Mouse (Mus musculus): ENCODE results near the gene Rnf151. TPM values are rescaled to one million over a fixed set of nuclear protein-coding genes. Genes with fewer than 3 reads are reported as not detected.
"Not testable (repeated sequence)": the region's sequence is repeated elsewhere in the genome, so short reads cannot be mapped to it uniquely, and the experiment has no call there.

Rnf151 gene
- total RNA-seq, 2 experiments from 2014 or later, result not detected

GRCm38 (mm10) chr17:24735446-24735845 lies 17.6 kb upstream of the Rnf151 start:
- no peak for DNase-seq (ENCODE audit: low spot score)
- intact Hi-C loops (cut with DNase I), result loop anchor here (5.0 to 10.0 kb wide), 2 partner anchors 152 to 539 kb away; partner anchors contain the start of genes Nubp2, Spsb3 and Ube2i

GRCm38 (mm10) chr17:24734513-24734912 lies 16.6 kb upstream of the Rnf151 start:
- DNase-seq (ENCODE audit: low spot score), result no peak
- intact Hi-C loops (cut with DNase I), result loop anchor here (10.0 kb wide), 1 partner anchor 540 kb away; the partner anchor contains the start of gene Ube2i

GRCm38 (mm10) chr17:24733434-24734050 lies 15.7 kb upstream of the Rnf151 start:
- no peak for DNase-seq (ENCODE audit: low spot score)
- intact Hi-C loops (cut with DNase I), result loop anchor here (10.0 kb wide), 1 partner anchor 541 kb away; the partner anchor contains the start of gene Ube2i

GRCm38 (mm10) chr17:24732233-24732935 lies 14.5 kb upstream of the Rnf151 start:
- DNase-seq (ENCODE audit: low spot score), result no peak
- intact Hi-C loops (cut with DNase I), result loop anchor here (10.0 kb wide), 1 partner anchor 542 kb away; the partner anchor contains the start of gene Ube2i

GRCm38 (mm10) chr17:24730787-24731186 lies 12.9 kb upstream of the Rnf151 start:
- intact Hi-C loops (cut with DNase I), result loop anchor here (10.0 kb wide), 1 partner anchor 544 kb away; the partner anchor contains the start of gene Ube2i

GRCm38 (mm10) chr17:24729067-24729466 lies 11.2 kb upstream of the Rnf151 start:
- intact Hi-C loops (cut with DNase I), result no loop called here
- no peak for DNase-seq (ENCODE audit: low spot score)

More at GRCm38 (mm10) chr17:24730787-24731186, 12.9 kb upstream of the Rnf151 start:
- DNase-seq (ENCODE audit: low spot score), result no peak

- no peak for DNase-seq (ENCODE audit: low spot score)
- intact Hi-C loops (cut with DNase I), result no loop called here
These were observed 10.3 kb upstream of the Rnf151 start for GRCm38 (mm10) chr17:24728184-24728583.

- intact Hi-C loops (cut with DNase I), result no loop called here
These were observed 9.8 kb upstream of the Rnf151 start, which contains the start of gene Rpl3l for GRCm38 (mm10) chr17:24727618-24728017. Gene Rpl3l, plus strand, starts transcription at chr17:24727820.

GRCm38 (mm10) chr17:24725637-24726390 lies 8.0 kb upstream of the Rnf151 start:
- intact Hi-C loops (cut with DNase I), result no loop called here
- no peak for DNase-seq (ENCODE audit: low spot score)

More at GRCm38 (mm10) chr17:24727618-24728017, 9.8 kb upstream of the Rnf151 start, which contains the start of gene Rpl3l:
- DNase-seq (ENCODE audit: low spot score), result no peak

GRCm38 (mm10) chr17:24724184-24724583 lies 6.3 kb upstream of the Rnf151 start, which contains the start of gene Ndufb10:
Gene Ndufb10, minus strand, starts transcription at chr17:24724478.
- peak; percentile 90 for DNase-seq (ENCODE audit: low spot score)
- intact Hi-C loops (cut with DNase I), result no loop called here

- intact Hi-C loops (cut with DNase I), result no loop called here
These were observed 6.0 kb upstream of the Rnf151 start for GRCm38 (mm10) chr17:24723881-24724180.

GRCm38 (mm10) chr17:24723122-24723880 lies 5.4 kb upstream of the Rnf151 start:
- no peak for DNase-seq (ENCODE audit: low spot score)
- intact Hi-C loops (cut with DNase I), result no loop called here

More at GRCm38 (mm10) chr17:24723881-24724180, 6.0 kb upstream of the Rnf151 start:
- no peak for DNase-seq (ENCODE audit: low spot score)

- intact Hi-C loops (cut with DNase I), result no loop called here
- DNase-seq (ENCODE audit: low spot score), result no peak
These were observed 4.5 kb upstream of the Rnf151 start for GRCm38 (mm10) chr17:24722220-24722924.

- DNase-seq (ENCODE audit: low spot score); intact Hi-C loops (cut with DNase I): not testable (repeated sequence)
These were observed 3.6 kb upstream of the Rnf151 start for GRCm38 (mm10) chr17:24721383-24721955.

GRCm38 (mm10) chr17:24720616-24721015 lies 2.8 kb upstream of the Rnf151 start:
- intact Hi-C loops (cut with DNase I); DNase-seq (ENCODE audit: low spot score): not testable (repeated sequence)

GRCm38 (mm10) chr17:24719494-24720222 lies 1.8 kb upstream of the Rnf151 start:
- intact Hi-C loops (cut with DNase I), result loop anchor here (5.0 kb wide), 1 partner anchor 192 kb away; the partner anchor contains the start of gene Traf7
- DNase-seq (ENCODE audit: low spot score), result peak; percentile 97

- DNase-seq (ENCODE audit: low spot score), result not testable (repeated sequence)
- intact Hi-C loops (cut with DNase I), result loop anchor here (5.0 kb wide), 1 partner anchor 192 kb away; the partner anchor contains the start of gene Traf7
These were observed 1.1 kb upstream of the Rnf151 start for GRCm38 (mm10) chr17:24718938-24719337.

Measured in heart, postnatal 25 days (tissue).